Mouse (Mus musculus) layer of hippocampus, adult 9-10 months (tissue): Measurements from ENCODE around the gene Tubb4a.
"Not testable (repeated sequence)": the region's sequence is repeated elsewhere in the genome, so short reads cannot be mapped to it uniquely, and the experiment has no call there.

ENCODE experiments used
- DNase-seq: peaks from one replicate; pipeline ENCODE4 v3.0.0; 2022; ENCODE audit warnings: low spot score

Tubb4a gene

DNA sequence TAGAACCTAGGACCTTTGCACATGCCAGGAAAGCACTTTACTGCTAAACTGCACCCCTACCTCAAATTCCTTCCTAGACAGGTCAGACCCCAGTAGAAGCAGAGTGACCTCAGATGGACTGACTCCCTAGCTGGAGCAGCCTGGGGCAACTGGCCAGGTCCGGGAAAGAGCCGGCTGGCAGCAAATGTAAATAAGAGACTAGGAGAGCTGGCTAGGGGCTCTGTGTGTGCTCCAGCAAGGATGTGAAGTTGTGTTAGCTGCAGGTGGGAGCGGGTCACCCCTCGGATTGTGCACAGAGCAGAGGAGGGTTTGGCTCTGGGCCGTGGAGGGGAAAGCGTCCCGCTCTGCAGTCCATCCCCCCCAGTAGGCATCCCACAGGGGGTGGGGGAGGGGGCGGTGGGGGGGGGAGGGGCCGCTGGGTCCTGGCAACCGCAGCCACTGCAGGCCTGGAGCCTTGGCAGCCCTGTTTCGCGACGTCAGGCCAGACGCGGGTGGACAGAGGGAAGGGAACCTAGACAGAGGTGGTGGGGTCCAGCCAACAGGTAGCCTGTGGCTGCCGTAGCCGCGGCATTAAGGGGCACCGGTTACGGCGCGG lies 28.6 kb downstream of the Tubb4a start, which contains the start of gene Crb3:
Gene Crb3, plus strand, starts transcription at position 215 of the 595 bp plus-strand sequence.
- DNase-seq: no peak

DNA sequence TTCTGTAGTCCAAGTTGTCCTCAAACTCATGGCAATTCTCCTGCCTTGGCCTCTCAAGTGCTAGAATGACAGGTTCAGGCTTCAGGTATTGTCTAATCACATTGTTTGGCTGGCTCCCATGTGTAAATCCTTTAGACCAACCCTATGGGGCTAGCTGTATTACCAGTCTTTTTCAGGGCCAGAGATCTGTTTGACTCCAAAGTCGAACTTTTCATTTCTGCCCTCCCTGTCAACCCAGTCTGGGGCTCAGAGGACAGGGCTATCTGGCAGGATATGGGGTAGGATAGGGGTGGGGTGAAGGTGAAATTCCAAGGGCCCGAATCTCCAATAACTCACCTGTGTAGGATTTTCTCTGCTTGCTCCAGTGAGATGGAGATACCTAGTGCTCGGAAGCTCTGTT lies 31.3 kb downstream of the Tubb4a start:
- no peak for DNase-seq

DNA sequence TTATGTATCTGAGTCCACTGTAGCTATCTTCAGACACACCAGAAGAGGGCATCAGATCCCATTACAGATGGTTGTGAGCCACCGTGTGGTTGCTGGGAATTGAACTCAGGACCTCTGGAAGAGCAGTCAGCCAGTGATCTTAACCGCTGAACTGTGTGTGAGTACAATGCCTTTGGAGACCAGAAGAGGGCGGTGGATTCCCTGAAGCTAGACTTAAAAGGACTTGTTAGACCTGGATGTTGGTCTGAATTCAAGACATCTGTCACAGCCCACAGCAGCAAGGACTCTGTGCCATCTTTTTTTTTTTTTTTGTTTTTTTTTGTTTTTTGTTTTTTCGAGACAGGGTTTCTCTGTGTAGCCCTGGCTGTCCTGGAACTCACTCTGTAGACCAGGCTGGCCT lies 35.9 kb downstream of the Tubb4a start:
- not testable (repeated sequence) for DNase-seq

DNA sequence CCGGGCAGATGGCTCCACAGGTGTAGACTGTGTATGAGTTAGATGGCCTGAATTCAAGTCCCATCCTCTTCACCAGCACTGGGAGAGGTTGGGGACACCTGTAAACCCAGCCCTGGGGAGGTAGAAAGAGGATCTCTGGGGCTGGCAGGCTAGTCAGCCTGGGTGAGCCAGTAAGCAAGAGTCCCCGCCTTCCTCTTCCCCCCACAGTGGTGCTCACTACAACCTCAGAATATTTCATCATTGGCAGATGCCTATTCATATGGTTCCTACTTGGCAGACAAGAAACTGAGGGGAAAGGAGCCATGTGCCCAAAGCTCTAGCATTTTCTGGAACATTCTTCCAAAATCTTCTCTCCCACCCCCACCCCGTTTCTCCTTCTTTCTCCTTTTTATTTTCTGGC lies 38.8 kb downstream of the Tubb4a start:
- no peak for DNase-seq

DNA sequence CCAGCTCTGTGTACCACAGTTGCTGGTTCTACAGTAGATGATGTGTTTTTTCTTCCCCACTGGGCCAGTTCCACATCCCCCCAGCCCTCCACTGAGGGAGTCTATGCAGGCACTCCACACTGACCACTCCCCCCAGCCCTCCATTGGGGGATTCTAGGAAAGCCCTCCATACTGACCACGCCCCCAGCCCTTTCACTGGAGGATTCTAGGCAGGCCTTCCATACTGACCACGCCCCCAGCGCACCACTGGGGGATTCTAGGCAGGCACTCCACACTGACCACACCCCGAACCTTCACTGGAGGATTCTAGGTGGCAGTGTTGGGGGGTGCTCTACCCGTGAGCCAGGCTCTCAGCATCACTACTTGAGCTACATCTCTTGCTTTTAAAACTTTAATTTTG lies 40.2 kb downstream of the Tubb4a start:
- no peak for DNase-seq

DNA sequence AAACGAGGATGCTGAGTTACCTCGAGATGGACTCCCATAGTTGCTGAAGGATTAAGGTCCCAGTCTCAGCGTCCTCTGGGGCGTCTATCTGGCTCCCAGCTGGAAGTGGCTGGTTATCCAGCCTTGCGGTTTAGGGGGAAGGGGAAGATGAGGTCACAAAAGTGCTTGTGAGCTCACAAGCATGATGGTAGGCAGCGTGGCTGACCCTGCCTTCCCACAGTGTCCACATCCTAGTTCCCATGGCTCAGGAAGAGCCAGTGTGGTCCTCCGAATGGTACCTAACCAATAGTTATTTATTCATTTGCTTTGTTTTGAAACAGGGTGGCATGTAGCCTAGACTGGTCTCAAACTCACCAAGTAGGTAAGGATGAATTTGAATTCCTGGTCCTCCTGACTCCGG lies 46.0 kb downstream of the Tubb4a start, which contains the start of gene Slc25a41:
Gene Slc25a41, minus strand, starts transcription at position 101 of the 400 bp plus-strand sequence.
- DNase-seq: no peak

DNA sequence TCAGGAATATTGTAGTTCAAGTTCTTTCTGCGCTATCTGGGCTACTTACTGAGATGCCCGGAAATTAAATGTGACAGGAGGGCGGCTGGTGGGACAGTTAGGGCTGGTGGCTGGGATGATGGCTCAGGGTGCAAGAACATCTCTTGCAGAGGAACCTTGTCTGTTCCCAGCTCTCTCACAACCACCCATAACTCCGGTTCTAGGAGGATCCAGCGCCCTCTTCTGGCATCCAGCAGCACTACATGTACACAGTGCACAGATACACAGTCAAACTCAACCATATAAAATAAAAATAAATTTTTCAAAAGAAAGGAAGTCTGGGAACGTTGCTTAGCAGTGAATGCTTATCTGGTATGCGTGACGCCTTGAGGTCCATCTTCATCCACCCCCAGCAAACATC lies 48.6 kb downstream of the Tubb4a start:
- DNase-seq: no peak

DNA sequence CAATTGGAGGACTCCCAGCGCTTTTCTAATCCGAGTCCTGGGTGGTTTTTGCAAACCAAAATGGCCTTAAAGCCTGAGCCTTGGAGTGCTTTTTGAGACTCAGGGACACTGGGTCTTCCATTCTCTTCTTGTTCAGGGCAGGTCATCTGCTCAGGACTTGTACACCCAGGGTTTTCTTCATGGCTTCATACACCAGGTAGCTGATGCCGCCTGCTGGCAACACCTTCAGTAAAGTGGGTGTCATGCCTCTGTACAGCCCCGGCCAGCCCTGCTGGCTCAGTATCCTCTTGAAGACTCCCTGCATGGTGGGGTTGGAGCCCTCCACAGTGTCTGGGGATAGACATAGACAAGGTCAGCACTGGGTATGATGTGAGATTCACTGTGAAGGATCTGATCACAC lies 54.7 kb downstream of the Tubb4a start:
- DNase-seq: no peak

DNA sequence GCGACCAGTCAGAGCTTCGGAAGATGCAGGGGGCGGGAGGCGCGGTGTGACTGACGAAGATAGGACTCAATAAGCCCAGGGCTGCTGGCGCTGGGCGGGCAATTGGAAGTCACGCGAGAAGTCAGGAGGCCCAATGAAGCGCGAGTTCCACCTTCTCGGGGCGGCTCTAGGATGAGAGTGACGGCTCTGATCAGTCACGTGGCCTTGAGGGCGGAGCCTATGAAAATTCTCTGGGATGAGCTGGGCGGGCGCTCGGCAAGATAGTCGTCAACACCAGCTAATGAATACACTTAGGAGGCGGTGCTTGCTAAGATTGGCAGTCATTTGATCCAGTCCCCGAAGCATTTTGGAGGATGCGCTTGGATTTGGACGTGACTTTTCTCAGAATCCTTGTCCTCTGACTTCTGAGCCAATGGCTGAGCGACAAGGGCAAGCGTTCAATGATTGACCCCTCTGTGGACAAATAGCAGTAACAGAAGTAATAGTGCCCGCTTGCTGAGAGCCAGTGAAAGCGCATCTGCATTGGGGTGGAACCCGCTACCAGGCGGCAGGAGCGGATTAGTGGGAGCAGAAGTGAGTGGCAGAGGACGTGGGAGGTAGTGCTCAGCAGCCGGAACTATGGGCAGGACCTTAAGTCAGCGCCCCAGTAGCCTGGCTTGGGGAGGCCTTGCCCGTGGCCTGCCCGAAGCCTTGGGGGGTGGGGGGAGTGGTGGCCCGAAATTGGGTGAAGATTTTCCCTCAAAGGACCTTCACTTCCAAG lies 55.7 kb downstream of the Tubb4a start:
- DNase-seq: peak; percentile 100

DNA sequence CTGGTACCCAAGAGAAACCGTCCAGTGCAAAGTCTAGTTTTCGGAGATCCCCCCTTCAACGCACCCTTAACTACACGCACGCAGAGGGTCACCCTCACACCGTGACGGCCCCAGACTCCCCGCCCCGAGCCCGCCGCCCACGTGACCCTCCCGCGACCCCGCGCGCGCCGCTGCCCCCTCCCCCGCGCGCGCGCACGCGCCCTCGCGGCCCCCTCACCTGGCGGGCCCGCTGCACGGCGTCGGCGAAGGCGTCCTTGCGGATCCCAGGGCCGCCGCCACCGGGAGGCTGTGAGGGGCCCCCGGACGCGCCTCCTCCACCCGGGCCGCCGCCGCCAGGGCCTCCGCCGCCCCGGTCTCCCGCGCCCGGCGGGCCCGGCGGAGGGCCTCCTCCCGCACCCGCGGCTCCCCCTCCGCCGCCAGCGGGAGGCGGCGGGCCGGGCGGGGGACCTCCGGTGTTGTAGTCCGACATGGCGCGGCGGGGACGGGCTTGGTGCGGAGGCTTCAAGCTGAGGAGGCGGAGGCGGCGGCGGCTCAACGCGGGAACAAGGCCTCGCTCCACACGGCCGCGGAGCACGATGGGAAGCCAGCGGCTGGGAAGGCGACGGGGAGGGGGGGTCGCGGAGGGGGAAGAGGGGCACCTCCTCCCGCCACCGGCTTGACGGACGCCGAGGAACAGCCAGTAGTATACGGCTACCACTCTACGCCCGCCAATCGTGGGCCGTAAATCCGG lies 56.5 kb downstream of the Tubb4a start, which contains the start of gene Khsrp:
Gene Khsrp, minus strand, starts transcription at position 592 of the 730 bp plus-strand sequence.
- no peak for DNase-seq
